Mouse (Mus musculus) spleen, postnatal 14 days (tissue): ENCODE data around the gene Piga.

Experiments
- DNase-seq, 2 experiments: peaks; one replicate each; pipeline ENCODE4 v3.0.0; 2021 to 2022; ENCODE audit warnings: low spot score in 2 of 2

Piga gene

GRCm38 (mm10) chrX:164419471-164419939 lies at the start of gene Piga:
Gene Piga, plus strand, starts transcription at chrX:164419787.
- peak; percentile 75 to 83 for DNase-seq

GRCm38 (mm10) chrX:164370576-164370975 lies 49.0 kb upstream of the Piga start:
- no peak for DNase-seq

DNA sequence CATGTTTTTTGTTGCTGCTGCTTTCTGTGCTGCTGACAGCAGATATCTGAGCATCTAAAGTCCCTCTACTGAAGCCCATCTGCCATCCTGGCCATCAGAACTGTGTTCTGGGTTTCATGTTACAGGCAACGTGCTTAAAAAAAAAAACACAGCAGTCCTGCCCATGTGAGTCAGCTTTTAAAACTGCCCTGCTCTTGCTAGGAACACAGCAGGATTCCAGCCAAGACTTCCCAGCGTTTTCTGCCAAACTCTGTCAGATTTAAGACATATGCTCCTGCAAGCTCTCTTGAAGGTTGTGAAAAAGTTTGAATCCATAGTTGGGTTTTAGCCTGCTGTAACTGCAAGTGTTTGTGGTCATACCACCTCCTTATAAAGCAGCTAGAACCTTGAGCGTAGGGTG lies 46.5 kb upstream of the Piga start, which contains the start of gene Vegfd:
TSS of gene Vegfd (plus strand) at position 298 of the 400 bp plus-strand sequence.
- no peak for DNase-seq

GRCm38 (mm10) chrX:164374586-164374985 lies 45.0 kb upstream of the Piga start:
- no peak for DNase-seq

GRCm38 (mm10) chrX:164379721-164380120 lies 39.9 kb upstream of the Piga start:
- no peak for DNase-seq

DNA sequence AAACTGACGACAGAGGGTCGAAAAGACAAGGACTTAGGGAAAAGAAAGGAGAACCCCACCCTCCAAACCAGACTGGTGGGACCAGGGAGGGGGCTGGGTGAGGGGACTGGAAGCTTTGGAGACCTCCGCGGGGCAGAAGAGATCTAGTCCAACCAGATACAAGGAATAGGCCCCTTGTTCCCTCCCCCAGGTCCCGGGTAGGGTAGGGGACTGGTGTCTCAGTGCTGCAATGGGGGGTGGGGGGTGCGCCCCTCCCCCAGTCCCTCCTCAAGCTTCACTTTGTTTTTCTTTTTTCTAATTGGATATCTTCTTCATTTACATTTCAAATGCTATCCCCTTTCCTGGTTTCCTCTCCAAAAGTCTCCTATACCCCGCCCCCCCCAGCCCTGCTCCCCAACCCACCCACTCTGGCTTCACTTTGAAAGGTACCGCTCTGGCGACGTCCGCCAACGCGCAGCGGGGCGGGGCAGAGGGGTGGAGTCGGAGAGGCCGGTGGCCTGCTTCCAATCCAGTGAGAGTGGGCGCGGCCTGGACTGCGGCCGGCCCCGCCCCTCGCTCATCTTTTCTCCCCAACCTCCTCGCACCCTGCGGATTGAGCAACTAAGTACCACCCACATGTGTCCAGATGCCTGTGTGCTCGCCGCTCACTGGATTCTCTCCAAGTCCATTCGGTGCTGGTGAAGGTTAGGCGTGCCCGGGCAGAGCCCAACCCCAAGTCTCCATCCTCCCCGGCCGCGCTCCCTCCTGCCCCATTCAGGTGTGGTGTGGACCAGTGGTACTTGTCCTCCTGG lies 37.8 kb upstream of the Piga start:
- peak; percentile 44 to 64 for DNase-seq

GRCm38 (mm10) chrX:164394091-164394490 lies 25.5 kb upstream of the Piga start:
- no peak for DNase-seq

DNA sequence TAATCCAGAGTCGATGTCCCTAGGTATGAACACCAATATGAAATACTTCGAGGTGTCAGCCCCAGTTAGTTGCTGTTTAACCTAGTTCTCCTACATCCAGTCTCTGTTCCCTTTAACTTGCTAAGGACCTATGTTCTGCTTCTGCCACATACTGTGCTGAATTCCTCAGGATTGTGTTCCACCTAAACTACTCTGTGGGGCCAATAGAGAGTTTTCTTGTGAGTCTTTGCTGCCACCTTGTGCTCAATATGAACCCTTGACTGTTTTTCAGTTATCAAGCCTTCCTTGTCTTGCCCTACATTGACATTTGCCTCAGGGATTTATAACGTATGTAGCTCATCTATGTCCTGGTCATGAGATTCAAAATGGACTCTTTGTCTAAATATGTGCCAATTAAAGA lies 21.1 kb upstream of the Piga start:
- no peak for DNase-seq

- no peak for DNase-seq
Measured at GRCm38 (mm10) chrX:164405080-164405649, 14.4 kb upstream of the Piga start.

DNA sequence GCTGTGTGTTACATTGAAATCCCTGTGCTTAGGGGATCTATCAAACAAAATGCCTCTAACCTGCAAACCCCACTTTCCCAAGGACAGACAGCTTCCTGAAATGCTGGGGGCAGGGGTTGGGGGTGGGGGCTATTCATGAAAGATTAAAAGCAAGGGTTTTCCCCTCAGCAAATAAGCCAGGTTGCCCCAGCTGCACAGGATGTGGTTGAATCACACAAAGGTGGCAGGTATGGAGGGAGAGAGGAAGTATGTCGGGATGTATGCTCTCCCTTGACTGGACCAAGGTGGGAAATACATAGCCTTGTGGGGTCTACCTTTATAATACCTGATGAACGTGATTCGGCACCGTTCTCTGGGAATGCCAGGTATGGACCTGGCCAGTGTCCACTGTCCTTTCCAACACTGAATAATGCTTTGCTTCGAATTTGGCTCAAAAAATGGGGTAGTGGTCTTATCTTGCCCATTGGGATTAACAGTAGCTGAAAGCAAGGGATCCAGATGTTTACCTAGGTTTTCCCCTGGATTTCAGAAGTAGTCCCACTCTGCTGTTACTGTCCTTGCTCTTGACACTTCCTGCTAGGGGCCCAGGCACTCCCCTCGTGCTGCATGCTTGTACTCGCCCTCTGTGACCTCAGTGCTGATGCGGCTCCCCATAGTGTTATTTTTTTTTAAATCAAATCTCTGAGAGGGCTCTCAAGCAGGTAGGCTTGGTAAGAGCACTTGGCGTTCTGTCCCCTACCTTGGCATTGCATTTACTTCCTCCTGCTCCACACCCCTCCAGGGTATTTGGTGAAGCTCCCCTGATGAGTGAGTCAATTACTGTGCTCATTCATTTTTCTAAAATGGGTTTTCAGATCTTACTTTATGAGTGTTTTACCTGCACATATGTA lies 13.2 kb upstream of the Piga start:
- no peak for DNase-seq

- no peak for DNase-seq
Measured at GRCm38 (mm10) chrX:164408301-164408927, 11.2 kb upstream of the Piga start.

- DNase-seq = no peak
Measured at GRCm38 (mm10) chrX:164410562-164410961, 9.0 kb upstream of the Piga start.

GRCm38 (mm10) chrX:164416803-164417202 lies 2.8 kb upstream of the Piga start:
- no peak for DNase-seq

DNA sequence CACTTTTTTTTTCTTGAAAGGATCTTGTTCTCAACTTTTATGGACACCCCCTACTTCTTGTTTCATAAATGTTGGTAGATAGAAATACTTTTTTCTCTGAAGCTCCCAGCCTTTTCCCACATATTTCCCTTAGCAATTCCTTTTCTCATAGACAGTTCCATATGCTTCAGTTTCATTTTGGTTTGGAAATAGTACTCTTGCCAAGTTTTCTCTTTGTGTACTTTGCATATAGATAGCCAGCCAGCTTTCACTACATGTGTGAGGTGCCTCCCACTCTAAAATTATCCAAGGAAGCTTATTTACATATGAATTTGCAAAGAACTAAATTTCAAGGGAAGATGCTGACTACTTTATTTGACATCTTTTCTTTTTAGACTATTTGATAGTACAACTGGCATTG lies 1.6 kb upstream of the Piga start:
- DNase-seq = no peak

DNA sequence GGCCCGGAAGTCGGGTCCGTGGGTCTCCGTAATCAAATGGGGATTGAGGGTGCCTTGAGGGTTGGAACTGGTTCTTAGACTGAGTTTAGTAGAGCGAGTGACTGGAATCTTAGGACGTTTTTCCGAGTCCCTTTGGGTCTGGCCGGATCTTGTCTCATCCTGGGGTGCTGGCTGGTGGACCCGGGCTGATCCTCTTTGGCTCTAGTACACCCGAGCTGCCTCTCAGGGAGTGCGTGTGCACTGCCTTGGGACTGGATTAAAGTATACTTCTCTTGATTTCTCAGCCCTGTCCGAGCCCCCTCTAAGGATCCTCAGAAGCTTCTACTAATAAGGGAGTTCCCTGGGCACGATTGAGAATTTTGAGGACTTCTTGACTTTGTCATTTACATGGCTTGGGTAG lies 368 bp downstream of the Piga start:
- no peak for DNase-seq

- no peak for DNase-seq
Measured at GRCm38 (mm10) chrX:164420518-164420917, 931 bp downstream of the Piga start.

- no peak for DNase-seq
Measured at GRCm38 (mm10) chrX:164424821-164425220, 5.2 kb downstream of the Piga start.

DNA sequence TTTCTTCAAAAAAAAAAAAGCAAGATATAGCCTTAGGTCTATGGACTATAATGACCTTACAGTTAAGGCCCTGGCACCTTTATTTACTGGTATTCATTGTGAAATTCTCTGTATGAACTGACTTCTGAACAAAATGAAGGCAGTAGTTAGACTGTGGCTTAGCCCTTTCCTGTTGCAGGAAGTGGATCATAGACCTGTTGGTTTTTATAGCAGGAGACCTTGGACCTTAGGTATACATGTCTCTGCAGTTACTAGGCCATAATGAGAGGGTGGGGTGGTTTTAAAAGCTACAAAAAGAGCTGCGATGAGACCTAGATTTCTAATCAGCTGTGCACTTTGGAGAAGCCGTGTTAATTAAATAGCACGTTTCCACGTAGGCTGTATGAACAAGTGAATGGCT lies 7.7 kb downstream of the Piga start:
- no peak for DNase-seq

GRCm38 (mm10) chrX:164428224-164428623 lies 8.6 kb downstream of the Piga start:
- DNase-seq = no peak

DNA sequence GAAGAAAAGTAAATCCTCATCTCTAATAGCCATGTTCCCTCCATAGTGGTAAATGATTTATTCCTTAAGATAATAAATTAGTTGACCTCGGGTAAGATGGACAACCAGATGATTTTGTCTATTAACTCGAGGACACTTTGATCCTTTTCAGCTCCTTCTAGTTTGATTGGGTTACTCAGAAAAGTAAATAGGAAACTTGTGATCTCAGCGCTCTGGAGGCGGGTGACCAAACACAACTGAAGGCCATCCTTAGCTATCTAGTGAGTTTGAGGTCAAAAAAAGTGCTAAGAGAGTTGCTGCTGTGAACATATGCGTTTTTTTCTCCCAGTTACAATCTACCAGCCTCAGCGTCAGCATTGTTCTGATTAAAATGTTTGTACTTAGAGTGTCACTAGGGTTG lies 11.0 kb downstream of the Piga start:
- DNase-seq = no peak

DNA sequence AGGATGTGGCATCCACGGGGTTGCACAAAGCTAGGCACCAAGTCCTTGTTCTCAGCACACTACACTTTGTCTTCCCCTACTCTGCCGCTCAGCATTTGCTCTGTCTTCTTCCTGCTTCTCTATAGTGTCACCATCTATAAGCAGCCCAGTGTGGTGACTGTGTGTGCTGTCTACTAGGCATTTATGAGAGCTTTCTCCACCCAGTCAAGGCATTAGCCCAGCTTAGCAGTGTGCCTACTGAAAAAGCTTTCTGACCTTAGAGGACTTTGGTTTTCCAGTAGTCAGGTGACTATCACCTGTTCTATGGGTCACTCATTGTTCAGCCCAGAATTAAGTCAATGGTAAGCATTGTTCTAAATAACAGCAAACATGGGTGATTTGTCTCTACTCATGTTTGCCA lies 11.5 kb downstream of the Piga start:
- DNase-seq = no peak

GRCm38 (mm10) chrX:164431541-164431940 lies 12.0 kb downstream of the Piga start:
- no peak for DNase-seq
